8 mouse cellular contexts compared by ENCODE assay signal in the genomic region with DNA sequence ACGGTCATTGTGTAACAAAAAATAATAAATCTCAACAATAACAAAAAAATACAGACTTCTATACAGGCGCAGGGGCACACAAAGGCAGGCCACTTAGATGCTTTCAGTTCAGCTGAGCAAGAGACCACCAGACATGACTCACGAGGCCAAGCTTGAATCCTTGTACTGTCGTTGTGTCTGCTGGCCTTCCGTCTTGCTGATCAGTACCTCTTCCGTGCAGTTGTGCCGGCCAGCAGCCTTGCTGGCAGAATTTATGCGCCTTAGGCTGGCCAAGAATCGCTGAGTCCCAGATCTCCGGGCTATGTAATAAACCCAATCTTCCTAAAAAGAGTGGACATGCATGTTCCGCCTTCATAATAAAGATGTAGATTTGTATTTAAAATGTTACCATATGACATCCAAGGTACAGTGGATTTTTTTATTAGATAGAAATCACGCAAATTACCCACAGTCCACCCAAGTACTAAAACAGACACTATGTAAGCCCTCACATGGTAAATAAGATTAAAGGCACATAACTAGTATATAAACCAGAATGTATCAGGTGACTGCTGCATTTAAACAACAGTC. TPM values are rescaled to one million over a fixed set of nuclear protein-coding genes. Genes with fewer than 3 reads are reported as not detected.
DNase-seq lines count a peak whose midpoint lies in the region; ATAC-seq lines count a peak whose summit lies in the region.

No protein-coding gene starts in this region.

- peaks cover 13% of the 10 kb centered on the region for H3K36me3 ChIP-seq in kidney, embryonic 16.5 days (ENCODE audit: insufficient read depth, low read length)
- no peaks in the 10 kb centered on the region for H3K36me3 ChIP-seq in midbrain, embryonic 11.5 days (ENCODE audit: control insufficient read depth, insufficient read depth, low read length)

- peak overlapping the region; percentile 99 for H3K4me2 ChIP-seq in kidney, embryonic 16.5 days (replicated peaks; ENCODE audit: low read depth, low read length)
- peak overlapping the region; percentile 67 for H3K4me2 ChIP-seq in midbrain, embryonic 11.5 days

- peak overlapping the region; percentile 63 for H3K4me3 ChIP-seq in kidney, embryonic 16.5 days (ENCODE audit: low read length)
- H3K4me3 ChIP-seq in midbrain, embryonic 11.5 days (ENCODE audit: low read depth, low read length) = peak overlapping the region; percentile 35

- H3K27ac ChIP-seq in kidney, embryonic 16.5 days (ENCODE audit: low read length) = no peak overlapping the region; the same call in 1 of the 2 replicates
- H3K27ac ChIP-seq in midbrain, embryonic 11.5 days (ENCODE audit: low read depth, low read length) = no peak overlapping the region; the same call in 1 of the 2 replicates

- WGBS in kidney, embryonic 16.5 days = 52% methylated on average over 12 of the region's 12 CpGs
- WGBS in midbrain, embryonic 11.5 days = 65% methylated on average over 12 of the region's 12 CpGs

- peaks cover 19% of the 10 kb centered on the region for H3K4me1 ChIP-seq in kidney, embryonic 16.5 days (ENCODE audit: insufficient read depth, low read length)
- H3K4me1 ChIP-seq in midbrain, embryonic 11.5 days (ENCODE audit: control insufficient read depth, insufficient read depth, low read length) = 0 out of 2 replicates have a peak, but pooled peaks cover 2% of the 10 kb centered on the region

- no peaks in the 10 kb centered on the region for H3K27me3 ChIP-seq in kidney, embryonic 16.5 days (ENCODE audit: insufficient read depth, low read length)
- H3K27me3 ChIP-seq in midbrain, embryonic 11.5 days (ENCODE audit: control insufficient read depth, insufficient read depth, low read length) = no peaks in the 10 kb centered on the region; the same call in 1 of the 2 replicates

- H3K9me3 ChIP-seq in kidney, embryonic 16.5 days (ENCODE audit: low read length) = no peaks in the 10 kb centered on the region
- H3K9me3 ChIP-seq in midbrain, embryonic 11.5 days (ENCODE audit: control insufficient read depth, low read length) = no peaks in the 10 kb centered on the region

- ATAC-seq in kidney, embryonic 16.5 days (ENCODE audit: low FRiP score, low TSS enrichment) = no peak; the same call in 1 of the 2 replicates
- ATAC-seq in midbrain, embryonic 11.5 days (ENCODE audit: low FRiP score) = peak; percentile 22; the same call in 1 of the 2 replicates

- H3K9ac ChIP-seq in kidney, embryonic 16.5 days (replicated peaks; ENCODE audit: low read length) = peak overlapping the region; percentile 91
- H3K9ac ChIP-seq in midbrain, embryonic 11.5 days (ENCODE audit: low read length) = peak overlapping the region; percentile 72

- intact Hi-C loops in heart, postnatal 36 days (cut with DNase I) = loop anchor here (5.0 kb wide), 1 partner anchor 184 kb away; no protein-coding TSS in a partner anchor

- DNase-seq in kidney, postnatal 25 days = no peak
- DNase-seq in embryo, embryonic 11 days = peak; percentile 40
- DNase-seq in heart, postnatal 36 days = peak; percentile 14 to 23
- peak; percentile 92 for DNase-seq in midbrain, embryonic 11.5 days (ENCODE audit: low spot score, missing footprints)
- DNase-seq in layer of hippocampus, postnatal 36 days = no peak
- no peak for DNase-seq in urinary bladder, postnatal 10 days (ENCODE audit: low spot score)
- DNase-seq in thymus, postnatal 4 days = no peak

RNA-seq across cellular contexts. Expression of gene Wrb, which starts 13.4 kb away (rescaled TPM):
- 70.1 and 75.2 TPM in 2 replicates for polyA plus RNA-seq in kidney, embryonic 16.5 days (2015; fragmentation: Nextera tagmentation; extraction: Ambion mirVana)
- 10 to 100 TPM; 14.3 to 15.5 TPM for total RNA-seq in heart, postnatal 36 days (2021)
- 128 and 132 TPM in 2 replicates for polyA plus RNA-seq in midbrain, embryonic 11.5 days (2014; fragmentation: Nextera tagmentation; extraction: Ambion mirVana)
- total RNA-seq in layer of hippocampus, postnatal 36 days (2021) = 10 to 100 TPM; 70.8 to 73.3 TPM

RNA-seq across cellular contexts. Expression of gene Hmgn1, which starts 31.1 kb away (rescaled TPM):
- 609 and 649 TPM in 2 replicates for polyA plus RNA-seq in kidney, embryonic 16.5 days (2015; fragmentation: Nextera tagmentation; extraction: Ambion mirVana)
- 10 to 100 TPM; 45.2 to 52.8 TPM for total RNA-seq in heart, postnatal 36 days (2021)
- 886 and 907 TPM in 2 replicates for polyA plus RNA-seq in midbrain, embryonic 11.5 days (2014; fragmentation: Nextera tagmentation; extraction: Ambion mirVana)
- total RNA-seq in layer of hippocampus, postnatal 36 days (2021) = 10 to 100 TPM; 79.7 to 91.4 TPM

RNA-seq across cellular contexts. Expression of gene Lca5l, which starts 33.5 kb away (rescaled TPM):
- polyA plus RNA-seq in kidney, embryonic 16.5 days (2015; fragmentation: Nextera tagmentation; extraction: Ambion mirVana) = 0.94 and 1.0 TPM in 2 replicates
- total RNA-seq in heart, postnatal 36 days (2021) = under 1 TPM; 0.38 to 0.53 TPM
- polyA plus RNA-seq in midbrain, embryonic 11.5 days (2014; fragmentation: Nextera tagmentation; extraction: Ambion mirVana) = 1.0 and 1.2 TPM in 2 replicates
- 1 to 10 TPM; 1.6 to 1.7 TPM for total RNA-seq in layer of hippocampus, postnatal 36 days (2021)

RNA-seq across cellular contexts. Expression of gene Sh3bgr, which starts 41.7 kb away (rescaled TPM):
- 5.3 and 9.4 TPM in 2 replicates for polyA plus RNA-seq in kidney, embryonic 16.5 days (2015; fragmentation: Nextera tagmentation; extraction: Ambion mirVana)
- total RNA-seq in heart, postnatal 36 days (2021) = 100 to 1,000 TPM; 335 to 411 TPM
- polyA plus RNA-seq in midbrain, embryonic 11.5 days (2014; fragmentation: Nextera tagmentation; extraction: Ambion mirVana) = 0.34 and 1.2 TPM in 2 replicates
- total RNA-seq in layer of hippocampus, postnatal 36 days (2021) = 1 to 10 TPM; 2.2 to 2.9 TPM

Comparison
In these comparisons a context has a peak if more than half of its experiments do, and no peak if none do; other contexts are left out.
1. DNase-seq: peak in embryo, embryonic 11 days (single experiment), heart, postnatal 36 days (2 of 2) and midbrain, embryonic 11.5 days (single experiment); none in kidney, postnatal 25 days (0 of 2), layer of hippocampus, postnatal 36 days (0 of 2), urinary bladder, postnatal 10 days (single experiment) and thymus, postnatal 4 days (single experiment).
2. RNA of gene Wrb, which starts 13.4 kb away (total RNA-seq): 70.8 to 73.3 TPM in layer of hippocampus, postnatal 36 days; 14.3 to 15.5 TPM in heart, postnatal 36 days; every median in the first group is over 4 times any median in the second.